Mouse (Mus musculus): ENCODE measurements around the gene Bcl3. TPM values are rescaled to one million over a fixed set of nuclear protein-coding genes. Genes with fewer than 3 reads are reported as not detected.

Bcl3 gene
- polyA plus RNA-seq, 1 experiment, result 14.4 TPM

DNA sequence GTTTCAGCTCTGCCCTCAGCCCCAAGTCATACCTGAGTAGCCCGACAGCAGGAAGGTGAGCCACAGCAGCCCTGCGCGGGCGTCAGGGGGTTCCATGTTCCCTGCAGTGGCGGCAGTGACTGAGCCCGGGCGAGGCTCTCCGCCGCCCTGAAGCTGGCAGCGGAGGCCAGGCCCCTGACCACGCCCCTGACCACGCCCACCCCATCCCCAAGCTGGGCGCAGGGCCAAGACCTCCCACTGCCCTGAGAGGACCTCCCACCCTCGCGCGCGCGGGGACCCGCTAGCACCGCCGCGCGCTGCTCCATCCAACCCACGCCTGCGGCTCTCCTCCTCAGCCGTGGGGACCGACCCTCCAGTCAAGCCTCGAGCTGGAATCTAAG, 52.2 kb downstream of the Bcl3 start:
- no peaks in the 10 kb centered on the region for H3K36me3 ChIP-seq (ENCODE audit: control insufficient read depth, insufficient read depth, low read length)
- WGBS, result under 1% methylated on average over 28 of the region's 28 CpGs
- peak overlapping the region; percentile 75 for H3K4me3 ChIP-seq (ENCODE audit: insufficient read depth, low read depth, low read length)
- H3K27me3 ChIP-seq (replicated peaks; ENCODE audit: control insufficient read depth, insufficient read depth, low read length), result no peaks in the 10 kb centered on the region
- peak overlapping the region; percentile 76 for H3K27ac ChIP-seq (ENCODE audit: insufficient read depth, low read depth, low read length)
- peak; percentile 94 for DNase-seq
- peaks cover 7% of the 10 kb centered on the region; the same call in 1 of the 2 replicates for H3K4me1 ChIP-seq (ENCODE audit: control insufficient read depth, insufficient read depth, low read length)
- TF ChIP-seq POLR2A (IDR thresholded peaks at IDR 0.05; ENCODE audit: low read depth, low read length), result peak; percentile 69
- TF ChIP-seq CTCF (conservative IDR thresholded peaks at IDR 0.05; ENCODE audit: insufficient read depth, insufficient read length, low read depth, low read length), result no peak

DNA sequence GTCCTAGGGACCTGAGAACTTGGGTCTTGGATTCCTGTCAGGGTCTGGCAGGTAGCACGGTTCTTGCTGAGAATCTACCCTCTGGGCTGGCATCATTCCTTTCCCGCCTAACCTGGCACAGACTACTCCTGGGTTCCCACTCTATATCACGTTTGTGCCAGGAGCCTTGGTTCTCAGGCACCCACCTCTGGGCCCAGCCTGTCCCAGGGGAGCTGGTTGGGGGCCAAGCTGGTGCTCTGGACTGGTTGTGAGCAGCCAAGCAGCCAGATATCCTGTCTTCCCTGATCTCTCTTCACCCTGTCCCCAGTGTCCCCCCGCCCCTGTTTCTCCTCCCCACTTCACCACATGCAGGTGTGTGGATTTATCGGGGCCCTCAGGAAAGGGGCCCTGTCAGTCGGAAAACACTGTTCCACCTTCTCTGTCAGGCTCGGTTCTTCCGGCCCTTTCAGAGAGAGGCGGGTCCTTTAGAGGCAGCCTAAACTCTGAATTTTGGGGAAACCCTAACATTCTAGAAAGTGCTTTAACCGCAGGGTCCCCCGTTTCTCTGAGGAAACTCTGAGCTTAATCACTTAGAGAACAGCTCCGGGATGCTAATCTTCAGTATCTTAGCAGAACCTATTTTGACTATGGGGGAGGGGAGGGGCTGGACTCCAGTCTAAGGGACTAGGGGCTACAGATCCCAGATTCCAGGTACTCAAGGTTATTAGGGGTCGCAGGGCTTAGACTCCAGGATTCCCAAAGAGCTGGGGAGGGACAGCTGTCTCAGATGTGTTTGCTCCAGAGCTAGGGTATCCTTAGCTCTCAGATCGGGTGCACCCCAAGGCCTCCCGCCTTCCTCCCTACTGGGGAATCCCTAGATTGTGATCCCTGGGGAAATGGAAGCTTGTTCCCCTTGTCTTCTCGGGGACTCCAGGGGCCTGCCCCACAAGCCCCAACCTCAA, 52.9 kb downstream of the Bcl3 start:
- TF ChIP-seq POLR2A (IDR thresholded peaks at IDR 0.05; ENCODE audit: low read depth, low read length) (no peak), CTCF (conservative IDR thresholded peaks at IDR 0.05; ENCODE audit: insufficient read depth, insufficient read length, low read depth, low read length) (no peak)
- H3K27ac ChIP-seq (ENCODE audit: insufficient read depth, low read depth, low read length), result peak overlapping the region; percentile 76
- WGBS, result 16% methylated on average over 16 of the region's 16 CpGs

DNA sequence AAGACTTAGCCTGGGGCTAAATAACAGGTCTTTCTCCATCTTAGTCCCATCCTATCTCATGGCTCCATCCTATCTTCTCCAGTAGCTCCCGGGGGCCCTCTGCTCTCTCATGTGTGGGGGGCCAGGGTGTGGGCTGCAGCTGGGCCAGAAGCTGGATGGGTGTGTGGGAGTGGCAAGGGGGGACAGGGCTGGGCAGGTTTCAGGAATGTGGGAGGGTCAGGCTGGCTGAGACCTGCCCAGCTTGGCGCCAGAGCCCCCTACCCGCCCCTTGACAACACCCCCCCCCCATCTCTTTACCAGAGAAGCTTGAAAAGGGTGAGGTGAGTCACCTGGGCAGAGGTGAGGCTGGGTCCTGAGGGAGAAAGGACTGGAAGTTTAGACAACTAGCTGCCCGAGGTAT, 53.6 kb downstream of the Bcl3 start:
- peak overlapping the region; percentile 70 for H3K27ac ChIP-seq (ENCODE audit: insufficient read depth, low read depth, low read length)
- H3K4me1 ChIP-seq (ENCODE audit: control insufficient read depth, insufficient read depth, low read length), result peaks cover 7% of the 10 kb centered on the region; the same call in 1 of the 2 replicates
- DNase-seq, result no peak
- H3K27me3 ChIP-seq (replicated peaks; ENCODE audit: control insufficient read depth, insufficient read depth, low read length), result no peaks in the 10 kb centered on the region
- H3K4me3 ChIP-seq (ENCODE audit: insufficient read depth, low read depth, low read length), result peak overlapping the region; percentile 75
- WGBS, result 21% methylated on average over 4 of the region's 4 CpGs
- TF ChIP-seq POLR2A (IDR thresholded peaks at IDR 0.05; ENCODE audit: low read depth, low read length), result no peak
- no peak for TF ChIP-seq CTCF (conservative IDR thresholded peaks at IDR 0.05; ENCODE audit: insufficient read depth, insufficient read length, low read depth, low read length)
- H3K36me3 ChIP-seq (ENCODE audit: control insufficient read depth, insufficient read depth, low read length), result no peaks in the 10 kb centered on the region

More for the DNA sequence above, 52.9 kb downstream of the Bcl3 start:
- H3K36me3 ChIP-seq (ENCODE audit: control insufficient read depth, insufficient read depth, low read length), result no peaks in the 10 kb centered on the region
- no peak for DNase-seq
- H3K4me1 ChIP-seq (ENCODE audit: control insufficient read depth, insufficient read depth, low read length), result peaks cover 7% of the 10 kb centered on the region; the same call in 1 of the 2 replicates
- no peaks in the 10 kb centered on the region for H3K27me3 ChIP-seq (replicated peaks; ENCODE audit: control insufficient read depth, insufficient read depth, low read length)
- H3K4me3 ChIP-seq (ENCODE audit: insufficient read depth, low read depth, low read length), result peak overlapping the region; percentile 75

DNA sequence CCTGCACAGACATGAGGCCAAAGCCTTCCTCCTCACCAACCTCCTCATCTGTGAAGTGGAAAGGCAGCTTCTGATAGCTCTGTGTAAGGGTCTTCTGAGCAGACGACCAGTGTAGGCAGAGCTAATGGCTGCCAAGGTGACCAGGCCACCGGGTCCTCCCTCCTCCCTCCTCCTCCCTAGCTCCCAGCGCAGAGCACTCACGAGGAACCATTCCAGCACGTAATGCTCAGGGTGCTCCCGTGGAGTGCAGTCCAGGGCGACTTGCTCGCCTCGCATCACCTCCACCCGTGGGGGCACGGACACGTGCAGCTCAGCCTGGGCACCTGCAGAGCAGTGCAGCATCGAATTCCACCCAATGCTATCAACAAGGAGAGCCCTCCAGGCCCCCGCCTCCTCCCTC, 54.3 kb downstream of the Bcl3 start:
- Histone ChIP-seq H3K4me1 (ENCODE audit: control insufficient read depth, insufficient read depth, low read length) (peaks cover 7% of the 10 kb centered on the region; the same call in 1 of the 2 replicates), H3K27ac (ENCODE audit: insufficient read depth, low read depth, low read length) (peak overlapping the region; percentile 70), H3K27me3 (replicated peaks; ENCODE audit: control insufficient read depth, insufficient read depth, low read length) (no peaks in the 10 kb centered on the region), H3K36me3 (ENCODE audit: control insufficient read depth, insufficient read depth, low read length) (no peaks in the 10 kb centered on the region), H3K4me3 (ENCODE audit: insufficient read depth, low read depth, low read length) (peak overlapping the region; percentile 75)
- DNase-seq, result peak; percentile 55
- 47% methylated on average over 14 of the region's 14 CpGs for WGBS
- TF ChIP-seq CTCF (conservative IDR thresholded peaks at IDR 0.05; ENCODE audit: insufficient read depth, insufficient read length, low read depth, low read length) (no peak), POLR2A (IDR thresholded peaks at IDR 0.05; ENCODE audit: low read depth, low read length) (no peak)

DNA sequence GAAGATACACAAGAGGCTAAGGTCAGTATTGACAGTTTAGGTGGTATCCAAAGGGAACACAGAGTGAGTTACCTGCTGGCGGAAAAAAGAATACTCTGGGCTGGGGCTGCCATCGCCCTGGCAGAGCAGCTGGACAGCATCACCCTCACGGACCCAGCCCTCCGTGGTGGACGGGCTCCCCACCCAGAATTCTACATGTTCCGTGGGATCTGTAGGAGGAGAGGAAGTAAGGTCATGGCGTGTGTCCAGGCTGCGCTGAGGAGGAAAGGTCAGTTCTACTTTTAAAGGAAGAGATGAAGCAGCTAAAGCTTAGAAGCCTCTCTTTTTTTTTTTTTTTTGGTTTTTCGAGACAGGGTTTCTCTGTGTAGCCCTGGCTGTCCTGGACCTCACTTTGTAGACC, 58.0 kb downstream of the Bcl3 start:
- H3K36me3 ChIP-seq (ENCODE audit: control insufficient read depth, insufficient read depth, low read length), result no peaks in the 10 kb centered on the region; the same call in 1 of the 2 replicates
- H3K27me3 ChIP-seq (replicated peaks; ENCODE audit: control insufficient read depth, insufficient read depth, low read length), result no peaks in the 10 kb centered on the region
- no peak overlapping the region for H3K4me3 ChIP-seq (ENCODE audit: insufficient read depth, low read depth, low read length)
- DNase-seq, result peak; percentile 39
- TF ChIP-seq POLR2A (IDR thresholded peaks at IDR 0.05; ENCODE audit: low read depth, low read length) (no peak), CTCF (conservative IDR thresholded peaks at IDR 0.05; ENCODE audit: insufficient read depth, insufficient read length, low read depth, low read length) (no peak)
- H3K27ac ChIP-seq (ENCODE audit: insufficient read depth, low read depth, low read length), result peak overlapping the region; percentile 43; the same call in 1 of the 2 replicates
- H3K4me1 ChIP-seq (ENCODE audit: control insufficient read depth, insufficient read depth, low read length), result 0 out of 2 replicates have a peak, but pooled peaks cover 3% of the 10 kb centered on the region
- 67% methylated on average over 9 of the region's 9 CpGs for WGBS

DNA sequence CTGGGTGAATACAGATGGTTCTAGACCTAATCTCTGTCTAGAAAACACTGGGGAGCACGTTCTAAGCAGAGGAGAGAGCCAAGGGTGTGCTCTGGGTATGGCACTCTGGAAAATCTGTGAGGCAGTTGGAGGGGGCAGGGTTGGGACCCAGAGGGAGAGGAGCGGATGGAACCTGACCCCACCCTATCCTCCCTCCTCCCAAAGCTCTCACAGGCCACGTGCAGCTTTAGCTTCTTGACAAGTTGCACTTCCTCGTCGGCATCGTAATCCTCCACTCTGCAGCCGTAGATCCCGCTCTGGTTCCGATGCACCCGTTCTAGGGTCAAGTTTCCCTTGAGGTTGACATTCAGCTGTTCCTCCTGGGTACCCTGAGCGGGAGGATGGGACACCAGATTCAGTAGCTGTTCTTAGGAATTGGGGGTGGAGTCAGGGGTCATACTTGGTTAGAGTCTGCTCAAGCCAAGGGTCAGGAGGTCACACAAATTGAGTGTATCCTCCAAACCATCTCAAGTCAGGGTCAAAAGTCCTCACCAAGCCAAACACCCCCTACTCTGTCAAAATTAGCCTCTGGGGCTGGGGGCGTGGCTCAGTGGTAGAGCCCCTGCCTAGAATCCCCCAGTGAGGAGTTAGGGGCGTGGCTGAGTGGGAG, 58.6 kb downstream of the Bcl3 start:
- Histone ChIP-seq H3K36me3 (ENCODE audit: control insufficient read depth, insufficient read depth, low read length) (no peaks in the 10 kb centered on the region; the same call in 1 of the 2 replicates), H3K27me3 (replicated peaks; ENCODE audit: control insufficient read depth, insufficient read depth, low read length) (no peaks in the 10 kb centered on the region), H3K4me3 (ENCODE audit: insufficient read depth, low read depth, low read length) (no peak overlapping the region), H3K27ac (ENCODE audit: insufficient read depth, low read depth, low read length) (peak overlapping the region; percentile 43; the same call in 1 of the 2 replicates), H3K4me1 (ENCODE audit: control insufficient read depth, insufficient read depth, low read length) (0 out of 2 replicates have a peak, but pooled peaks cover 3% of the 10 kb centered on the region)
- TF ChIP-seq POLR2A (IDR thresholded peaks at IDR 0.05; ENCODE audit: low read depth, low read length) (no peak), CTCF (conservative IDR thresholded peaks at IDR 0.05; ENCODE audit: insufficient read depth, insufficient read length, low read depth, low read length) (no peak)
- DNase-seq, result peak; percentile 64
- WGBS, result 54% methylated on average over 13 of the region's 13 CpGs

Measured in kidney, adult 2 months (tissue).